Mouse (Mus musculus) heart, embryonic 12.5 days (tissue): ENCODE data around the gene Slc9a6. TPM values are rescaled to one million over a fixed set of nuclear protein-coding genes. Genes with fewer than 3 reads are reported as not detected.

Experiments used
- ATAC-seq: fragments of 200-750 bp; cut with Nextera tagmentation; 2 replicates; pipeline ENCODE4 v1.8.0; 2017; ENCODE audit warnings: moderate TSS enrichment, moderate library complexity; ENCODE audit not compliant: insufficient number of reproducible peaks, low FRiP score
- H3K27ac ChIP-seq: fragments of 300-500 bp; sonication (generic); 2 replicates; pipeline ENCODE4 v1.5.1; 2016; ENCODE audit warnings: mild to moderate bottlenecking, moderate library complexity; ENCODE audit not compliant: poor library complexity, severe bottlenecking
- H3K27me3 ChIP-seq: fragments of 300-500 bp; sonication (generic); replicated peaks from 2 replicates; pipeline ENCODE4 v1.6.1; 2016; ENCODE audit warnings: mild to moderate bottlenecking, moderate library complexity
- H3K36me3 ChIP-seq: fragments of 300-500 bp; sonication (generic); 2 replicates; pipeline ENCODE4 v1.6.1; 2016; ENCODE audit warnings: mild to moderate bottlenecking, moderate library complexity
- H3K4me1 ChIP-seq: fragments of 300-500 bp; sonication (generic); replicated peaks from 2 replicates; pipeline ENCODE4 v1.6.1; 2016; ENCODE audit warnings: mild to moderate bottlenecking
- H3K4me2 ChIP-seq: fragments of 300-500 bp; sonication (generic); 2 replicates; pipeline ENCODE4 v1.6.1; 2016; ENCODE audit warnings: mild to moderate bottlenecking, moderate library complexity
- H3K4me3 ChIP-seq: fragments of 300-500 bp; sonication (generic); 2 replicates; pipeline ENCODE4 v1.5.1; 2016; ENCODE audit warnings: mild to moderate bottlenecking
- H3K9ac ChIP-seq: fragments of 300-500 bp; sonication (generic); 2 replicates; pipeline ENCODE4 v1.6.1; 2016; ENCODE audit warnings: mild to moderate bottlenecking, moderate library complexity
- H3K9me3 ChIP-seq: fragments of 300-500 bp; sonication (generic); replicated peaks from 2 replicates; pipeline ENCODE4 v1.6.1; 2016; ENCODE audit warnings: mild to moderate bottlenecking, moderate library complexity
- WGBS: fragments of 180-500 bp; shearing (Covaris S2); methylation state at CpG from one replicate; pipeline ENCODE4 v1.1.7; 2016; 5-methylcytosine and 5-hydroxymethylcytosine counted together
- polyA plus RNA-seq: library from polyadenylated mRNA; unstranded; fragments of >200 nt; fragmentation: Nextera tagmentation; extraction: Ambion mirVana; gene quantifications from 2 replicates; pipeline ENCODE4 v1.2.1, GENCODE M21; 2016

The Slc9a6 gene
- polyA plus RNA-seq, 1 experiment from 2014 or later: 9.2 TPM

DNA sequence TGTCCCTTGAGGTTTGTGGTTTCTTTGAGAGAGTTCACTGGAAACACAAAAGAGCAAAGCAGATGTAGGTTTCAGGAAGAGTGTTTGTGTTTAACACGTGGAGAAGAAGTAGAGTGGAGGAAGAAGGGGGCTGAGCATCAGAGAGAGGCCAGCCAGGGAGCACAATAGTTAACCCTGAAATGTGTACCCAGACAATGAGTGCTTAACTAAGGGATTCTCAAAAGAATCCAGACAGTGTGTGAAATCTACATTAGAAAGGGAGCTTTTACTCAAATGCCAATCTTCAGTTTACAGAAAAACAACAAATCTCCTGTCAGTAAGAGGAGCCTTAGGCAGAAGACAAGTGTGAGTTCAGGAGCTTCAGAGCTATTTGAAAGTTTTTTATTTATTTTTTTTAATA is 30.5 kb downstream of the Slc9a6 start:
- 0 out of 2 replicates have a peak, but pooled peaks cover 4% of the 10 kb centered on the region for H3K36me3 ChIP-seq
- no peaks in the 10 kb centered on the region for H3K27me3 ChIP-seq
- H3K4me2 ChIP-seq: no peak overlapping the region
- no peak overlapping the region for H3K4me3 ChIP-seq
- no peak overlapping the region for H3K9ac ChIP-seq
- H3K4me1 ChIP-seq: no peaks in the 10 kb centered on the region
- WGBS: 15% methylated on average over 1 of the region's 1 CpGs
- no peak overlapping the region for H3K27ac ChIP-seq
- H3K9me3 ChIP-seq: no peaks in the 10 kb centered on the region
- ATAC-seq: no peak

DNA sequence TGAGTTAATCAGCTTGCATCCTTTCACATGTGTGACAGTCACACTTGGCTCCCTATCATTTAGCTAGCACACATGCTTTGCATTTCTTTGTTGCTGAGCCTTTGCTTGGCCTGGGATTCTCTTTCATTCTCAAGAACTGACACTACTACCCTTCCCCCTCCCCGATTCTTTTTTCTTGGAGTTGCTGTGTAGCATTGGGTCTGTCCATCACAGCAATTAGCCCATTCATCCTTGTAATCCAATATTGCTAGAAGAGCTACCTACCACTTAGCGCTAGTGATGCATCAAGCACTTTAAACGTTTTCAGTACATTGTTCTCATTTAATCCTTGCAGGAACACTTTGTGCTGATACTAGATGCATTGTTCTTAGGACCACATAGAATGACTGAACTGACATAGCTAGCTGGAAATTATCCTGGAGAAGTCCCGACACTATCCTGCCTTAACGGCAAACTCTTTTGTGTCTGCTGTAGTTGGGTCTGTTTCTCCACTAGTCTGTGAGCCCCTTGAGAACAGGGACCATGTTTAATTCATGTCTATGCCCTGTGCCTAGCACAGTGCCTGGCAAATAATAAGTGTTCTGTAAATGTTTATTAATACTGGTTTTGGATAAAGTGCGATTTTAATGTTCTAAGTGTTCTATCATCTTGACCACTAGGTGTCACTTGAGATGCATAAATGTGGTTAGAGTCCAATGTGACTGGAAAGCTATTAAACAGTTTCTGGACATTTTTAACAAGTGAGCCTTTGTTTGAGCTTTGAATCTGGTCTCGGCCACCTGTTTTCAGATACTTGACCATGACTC is 40.2 kb downstream of the Slc9a6 start:
- Histone ChIP-seq H3K9ac (no peak overlapping the region), H3K4me2 (no peak overlapping the region), H3K27ac (no peak overlapping the region), H3K9me3 (no peaks in the 10 kb centered on the region), H3K4me3 (no peak overlapping the region), H3K36me3 (no peaks in the 10 kb centered on the region), H3K27me3 (no peaks in the 10 kb centered on the region), H3K4me1 (peaks cover 6% of the 10 kb centered on the region; the same call in 1 of the 2 replicates)
- 62% methylated on average over 7 of the region's 7 CpGs for WGBS
- ATAC-seq: no peak

DNA sequence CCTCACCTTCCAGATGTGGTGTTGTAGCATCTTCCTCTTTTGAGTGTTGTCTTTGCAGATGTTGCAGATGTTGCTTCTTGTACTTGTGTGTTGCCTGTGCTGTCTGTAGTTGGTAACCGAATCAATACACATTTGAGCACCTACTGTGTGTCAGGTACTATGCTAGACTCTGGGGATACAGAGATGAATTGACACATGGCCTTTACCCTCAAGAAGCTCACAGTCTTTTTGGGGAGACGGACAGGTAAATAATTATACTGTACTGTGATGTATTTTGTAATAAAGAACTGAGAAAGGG is 40.7 kb downstream of the Slc9a6 start:
- Histone ChIP-seq H3K9me3 (no peaks in the 10 kb centered on the region), H3K27me3 (no peaks in the 10 kb centered on the region), H3K4me3 (no peak overlapping the region), H3K4me2 (no peak overlapping the region), H3K36me3 (no peaks in the 10 kb centered on the region), H3K27ac (no peak overlapping the region), H3K4me1 (peaks cover 6% of the 10 kb centered on the region; the same call in 1 of the 2 replicates), H3K9ac (no peak overlapping the region)
- WGBS: 77% methylated on average over 2 of the region's 2 CpGs
- no peak for ATAC-seq

DNA sequence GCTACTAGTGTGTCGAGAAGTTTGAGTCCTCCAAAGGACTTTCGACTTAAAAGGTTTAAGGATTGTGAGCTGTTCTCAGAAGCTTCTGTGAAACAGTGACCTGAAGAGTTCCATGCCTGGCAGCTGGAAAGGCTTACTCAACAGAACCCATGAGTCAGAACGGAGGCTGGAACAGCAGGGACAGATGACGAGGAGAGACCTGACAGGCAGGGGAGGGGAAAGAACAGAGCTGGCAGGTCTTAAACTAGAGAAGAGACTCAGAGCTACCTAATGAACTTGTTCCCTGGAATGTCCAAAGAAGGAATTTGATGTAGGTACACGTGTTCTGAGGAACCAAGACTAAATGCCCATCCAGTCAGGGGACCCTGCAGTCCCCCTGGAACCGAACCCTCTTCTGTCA is 41.3 kb downstream of the Slc9a6 start:
- Histone ChIP-seq H3K4me3 (no peak overlapping the region), H3K4me2 (no peak overlapping the region), H3K9ac (no peak overlapping the region), H3K27me3 (no peaks in the 10 kb centered on the region), H3K36me3 (no peaks in the 10 kb centered on the region), H3K9me3 (no peaks in the 10 kb centered on the region), H3K4me1 (peaks cover 6% of the 10 kb centered on the region; the same call in 1 of the 2 replicates), H3K27ac (no peak overlapping the region)
- 55% methylated on average over 6 of the region's 6 CpGs for WGBS
- ATAC-seq: no peak

DNA sequence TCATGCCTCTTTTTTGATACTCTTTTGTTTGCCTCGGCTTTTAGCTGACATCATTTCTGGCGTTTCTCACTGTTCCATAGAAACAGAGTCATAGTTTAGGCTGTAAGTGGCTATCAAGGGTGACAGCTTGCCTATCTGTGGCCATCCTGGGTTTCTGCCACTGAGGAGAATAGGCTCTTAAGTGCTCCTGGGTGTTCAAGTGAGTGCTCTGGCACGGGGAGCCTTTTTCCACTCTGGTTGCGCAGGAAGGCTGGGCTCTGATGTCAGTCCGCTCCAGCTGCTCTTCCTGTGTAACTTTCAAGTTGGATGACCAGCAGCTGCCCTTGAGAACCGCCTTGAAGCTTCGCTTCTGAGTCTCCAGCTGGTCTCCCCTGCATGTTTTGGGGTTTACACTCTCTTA is 42.2 kb downstream of the Slc9a6 start:
- H3K9me3 ChIP-seq: no peaks in the 10 kb centered on the region
- H3K4me2 ChIP-seq: no peak overlapping the region
- 29% methylated on average over 7 of the region's 7 CpGs for WGBS
- ATAC-seq: peak; percentile 48; the same call in 1 of the 2 replicates
- no peaks in the 10 kb centered on the region for H3K36me3 ChIP-seq
- H3K4me3 ChIP-seq: no peak overlapping the region
- H3K4me1 ChIP-seq: peaks cover 6% of the 10 kb centered on the region; the same call in 1 of the 2 replicates
- H3K27me3 ChIP-seq: no peaks in the 10 kb centered on the region
- H3K27ac ChIP-seq: peak overlapping the region; percentile 50
- no peak overlapping the region for H3K9ac ChIP-seq

DNA sequence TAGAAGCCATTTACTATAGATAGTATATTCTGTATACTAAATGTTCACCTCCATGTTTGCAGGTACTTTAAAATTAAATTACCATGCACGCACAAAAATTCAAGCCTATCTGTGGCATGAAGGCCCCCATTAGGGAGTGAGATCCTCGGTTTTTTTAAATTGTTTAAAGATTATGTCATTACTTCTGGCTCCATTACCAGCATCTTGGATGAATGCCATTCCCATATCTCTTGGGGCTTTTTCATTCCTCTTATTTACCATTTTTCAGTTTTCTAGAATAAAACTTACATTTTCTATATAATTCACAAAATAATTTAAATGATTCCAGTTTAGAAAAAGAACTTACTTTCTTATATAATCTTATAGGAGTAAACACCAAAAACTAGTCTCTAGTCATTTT is 46.1 kb downstream of the Slc9a6 start:
- Histone ChIP-seq H3K36me3 (no peaks in the 10 kb centered on the region), H3K9ac (no peak overlapping the region), H3K27me3 (no peaks in the 10 kb centered on the region), H3K4me2 (no peak overlapping the region), H3K9me3 (no peaks in the 10 kb centered on the region), H3K4me3 (no peak overlapping the region), H3K4me1 (peaks cover 10% of the 10 kb centered on the region; the same call in 1 of the 2 replicates), H3K27ac (no peak overlapping the region)
- 59% methylated on average over 2 of the region's 2 CpGs for WGBS
- ATAC-seq: no peak

DNA sequence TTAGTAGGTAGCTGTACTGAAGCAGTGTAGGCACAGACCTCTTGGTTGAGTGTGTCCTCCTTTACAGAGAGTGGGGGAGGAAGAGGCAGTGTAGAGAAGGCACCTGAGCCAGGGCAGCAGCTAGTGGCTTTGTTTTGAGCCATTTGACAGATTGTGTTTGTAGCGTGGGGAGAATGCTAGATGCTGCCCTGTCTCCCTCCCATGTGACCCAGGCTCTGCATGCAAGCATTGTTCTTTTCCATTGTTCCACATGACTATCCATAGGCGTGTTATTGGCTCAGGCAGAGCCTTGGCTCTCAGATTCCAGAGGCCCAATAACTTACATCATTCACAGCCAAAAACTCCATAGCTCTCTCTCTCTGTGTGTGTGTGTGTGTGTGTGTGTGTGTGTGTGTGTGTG is 49.7 kb downstream of the Slc9a6 start:
- no peak for ATAC-seq
- no peak overlapping the region for H3K4me2 ChIP-seq
- no peak overlapping the region for H3K9ac ChIP-seq
- no peak overlapping the region for H3K4me3 ChIP-seq
- no peaks in the 10 kb centered on the region for H3K27me3 ChIP-seq
- H3K9me3 ChIP-seq: no peaks in the 10 kb centered on the region
- H3K36me3 ChIP-seq: no peaks in the 10 kb centered on the region
- 0 out of 2 replicates have a peak, but pooled peaks cover 4% of the 10 kb centered on the region for H3K4me1 ChIP-seq
- H3K27ac ChIP-seq: no peak overlapping the region
- WGBS: 48% methylated on average over 2 of the region's 2 CpGs

DNA sequence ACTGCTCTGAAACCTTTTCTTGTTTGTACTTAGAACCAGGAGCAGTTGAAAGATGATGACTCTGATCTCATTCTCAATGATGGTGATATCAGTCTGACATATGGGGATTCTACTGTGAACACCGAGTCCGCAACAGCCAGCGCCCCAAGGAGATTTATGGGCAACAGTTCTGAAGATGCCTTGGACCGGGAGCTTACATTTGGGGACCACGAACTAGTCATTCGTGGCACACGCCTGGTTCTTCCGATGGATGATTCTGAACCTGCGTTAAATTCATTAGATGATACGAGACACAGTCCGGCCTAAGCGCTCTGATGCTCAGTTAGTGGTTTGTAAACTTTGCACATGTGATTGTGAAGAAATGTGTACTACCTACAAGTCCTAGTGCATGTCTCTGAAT is 51.6 kb downstream of the Slc9a6 start:
- 93% methylated on average over 12 of the region's 12 CpGs for WGBS
- Histone ChIP-seq H3K9ac (no peak overlapping the region), H3K36me3 (no peaks in the 10 kb centered on the region), H3K4me3 (no peak overlapping the region), H3K27me3 (no peaks in the 10 kb centered on the region), H3K9me3 (no peaks in the 10 kb centered on the region), H3K27ac (no peak overlapping the region), H3K4me1 (peaks cover 12% of the 10 kb centered on the region), H3K4me2 (no peak overlapping the region)
- no peak for ATAC-seq

DNA sequence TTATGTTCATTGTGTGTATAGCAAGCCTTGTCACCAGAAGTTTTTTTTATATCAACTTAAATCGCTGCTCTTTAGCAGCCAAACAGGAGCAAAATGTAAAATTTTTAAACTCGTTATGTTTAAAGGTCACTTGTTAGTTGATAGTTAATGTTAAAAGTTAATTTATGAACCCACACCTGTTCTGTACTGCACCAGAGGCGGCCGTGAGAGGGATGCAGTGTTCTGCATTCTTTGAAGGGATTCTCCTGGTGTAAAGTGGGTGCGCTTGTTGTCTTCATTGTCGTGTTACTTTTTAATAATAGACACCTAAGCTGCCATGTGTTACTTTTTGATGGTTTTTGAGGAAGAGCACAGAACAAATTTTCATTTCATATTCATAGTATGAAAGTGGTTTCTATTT is 52.8 kb downstream of the Slc9a6 start:
- ATAC-seq: no peak
- H3K27ac ChIP-seq: no peak overlapping the region
- no peaks in the 10 kb centered on the region for H3K27me3 ChIP-seq
- 87% methylated on average over 6 of the region's 6 CpGs for WGBS
- H3K4me1 ChIP-seq: peaks cover 18% of the 10 kb centered on the region
- H3K9ac ChIP-seq: no peak overlapping the region
- no peak overlapping the region for H3K4me2 ChIP-seq
- no peak overlapping the region for H3K4me3 ChIP-seq
- H3K9me3 ChIP-seq: no peaks in the 10 kb centered on the region
- no peaks in the 10 kb centered on the region for H3K36me3 ChIP-seq

DNA sequence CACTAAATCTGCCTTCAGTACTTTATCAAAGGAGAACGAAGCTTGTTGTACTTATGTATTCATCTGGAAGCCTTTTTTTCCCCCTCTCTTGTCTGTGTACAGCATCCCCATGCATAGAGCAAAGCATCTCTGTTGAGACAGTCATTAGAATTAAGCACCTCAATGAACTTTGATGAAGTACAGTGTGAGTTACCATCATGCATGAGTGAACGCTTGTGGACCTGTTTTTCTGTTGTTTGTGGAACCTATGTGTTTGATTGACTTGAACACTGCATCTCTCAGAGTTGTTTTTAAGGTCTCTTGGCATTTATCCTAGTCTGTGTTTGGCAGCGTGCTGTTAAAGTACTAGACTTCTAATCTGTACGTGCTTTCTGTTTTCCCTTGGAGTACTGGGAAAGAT is 53.8 kb downstream of the Slc9a6 start:
- WGBS: 74% methylated on average over 4 of the region's 4 CpGs
- Histone ChIP-seq H3K4me3 (no peak overlapping the region), H3K4me2 (no peak overlapping the region), H3K27me3 (no peaks in the 10 kb centered on the region), H3K4me1 (peaks cover 14% of the 10 kb centered on the region), H3K27ac (no peak overlapping the region), H3K36me3 (no peaks in the 10 kb centered on the region), H3K9me3 (no peaks in the 10 kb centered on the region), H3K9ac (no peak overlapping the region)
- no peak for ATAC-seq

DNA sequence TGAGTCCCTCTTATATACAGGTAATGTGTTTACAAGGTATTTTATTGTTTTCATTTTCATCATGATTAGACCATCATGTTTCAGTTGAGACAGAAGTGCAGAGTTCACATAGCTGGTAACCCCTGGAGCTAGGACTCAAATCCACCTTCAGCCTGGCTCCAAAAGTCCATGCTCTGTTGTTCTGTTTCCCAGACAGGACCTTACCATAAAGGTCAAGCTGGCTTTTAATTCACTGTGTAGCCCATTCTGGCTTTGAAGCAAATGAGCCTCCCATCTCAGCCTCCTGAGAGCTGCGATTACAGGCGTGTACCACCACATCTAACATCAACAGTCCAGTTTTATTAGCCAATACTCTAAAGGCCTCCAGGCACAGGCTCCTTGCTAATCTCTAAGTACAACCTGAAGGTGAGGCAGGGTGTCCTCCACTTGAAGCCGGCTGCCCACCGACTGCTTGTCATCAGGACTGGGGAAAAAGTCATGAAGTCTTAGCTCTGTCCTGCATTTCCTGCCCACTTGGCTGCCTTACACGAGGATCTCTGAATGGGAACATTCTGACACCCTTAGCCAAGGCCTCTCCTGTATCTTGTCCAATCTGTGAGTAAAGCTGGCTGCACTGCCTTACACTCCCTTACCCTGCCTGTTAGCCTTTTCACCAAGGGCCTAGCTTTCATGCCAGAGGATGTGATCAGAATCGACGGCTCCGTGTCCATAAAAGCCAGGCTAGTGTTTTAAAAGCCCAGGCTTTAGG is 55.8 kb downstream of the Slc9a6 start:
- Histone ChIP-seq H3K9ac (no peak overlapping the region), H3K4me1 (peaks cover 14% of the 10 kb centered on the region), H3K4me2 (no peak overlapping the region), H3K27ac (peak overlapping the region; percentile 56), H3K9me3 (no peaks in the 10 kb centered on the region), H3K4me3 (no peak overlapping the region), H3K36me3 (no peaks in the 10 kb centered on the region), H3K27me3 (no peaks in the 10 kb centered on the region)
- no peak for ATAC-seq
- 45% methylated on average over 8 of the region's 8 CpGs for WGBS
